In the genomic region with DNA sequence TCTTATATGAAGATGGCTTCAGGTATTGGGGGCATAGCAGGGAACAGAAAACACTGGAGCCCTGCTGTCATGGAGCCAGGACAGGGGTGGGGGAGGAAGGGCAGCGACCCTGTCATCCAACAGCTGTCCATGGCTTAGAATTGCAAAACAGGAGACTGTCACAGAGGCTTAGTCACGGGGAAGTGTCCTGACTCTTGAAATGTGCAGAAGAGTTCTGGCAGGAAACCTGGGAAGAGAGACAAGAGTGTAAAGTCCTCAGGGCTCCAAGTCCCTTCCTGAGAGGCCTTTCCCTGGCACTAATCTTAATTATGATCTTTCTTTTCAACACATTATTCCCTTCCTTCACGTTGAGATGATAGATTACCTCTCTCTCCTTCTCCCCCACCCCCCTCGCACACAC, we compare ENCODE assay signal across 25 mouse cellular contexts. TPM values are rescaled to one million over a fixed set of nuclear protein-coding genes. Genes with fewer than 3 reads are reported as not detected.
DNase-seq lines count a peak whose midpoint lies in the region; ATAC-seq and TF ChIP-seq lines count a peak whose summit lies in the region.
"Had no signal": no experiment of that assay in that cellular context is flagged by ENCODE, and none has a peak within 500 bp of the region (broad histone marks: within the 10 kb centered on the region; RNA-seq: fewer than 3 reads in every experiment).

No protein-coding gene starts in this region.

- H3K27ac ChIP-seq in lung, postnatal 0 days (ENCODE audit: low read length) = no peak overlapping the region
- H3K27ac ChIP-seq: embryonic facial prominence, embryonic 12.5 days; forebrain, embryonic 12.5 days; heart, embryonic 13.5 days; hindbrain, embryonic 15.5 days had no signal

- no peak for ATAC-seq in lung, postnatal 0 days
- ATAC-seq: forebrain, embryonic 16.5 days had no signal

- no peaks in the 10 kb centered on the region for H3K36me3 ChIP-seq in lung, postnatal 0 days (ENCODE audit: insufficient read depth, low read length)
- H3K36me3 ChIP-seq: embryonic facial prominence, embryonic 12.5 days; forebrain, embryonic 12.5 days; heart, embryonic 13.5 days; hindbrain, embryonic 15.5 days had no signal

- no peak overlapping the region for H3K4me3 ChIP-seq in lung, postnatal 0 days (ENCODE audit: low read depth, low read length)
- H3K4me3 ChIP-seq: embryonic facial prominence, embryonic 12.5 days; forebrain, embryonic 12.5 days; heart, embryonic 13.5 days; hindbrain, embryonic 15.5 days had no signal

- H3K27me3 ChIP-seq in lung, postnatal 0 days (replicated peaks; ENCODE audit: insufficient read depth, low read length) = no peaks in the 10 kb centered on the region
- H3K27me3 ChIP-seq: hindbrain, embryonic 15.5 days had no signal

- TF ChIP-seq EP300 in lung, postnatal 0 days (IDR thresholded peaks at IDR 0.05) = no peak

- peak; percentile 17 for DNase-seq in adrenal gland, adult 2 months
- no peak for DNase-seq in adrenal gland, adult 18-20 months (ENCODE audit: low spot score in 2 of 2)
- DNase-seq in kidney, adult 18-20 months = peak; percentile 5
- no peak for DNase-seq in kidney, postnatal 4 days
- peak; percentile 44 for DNase-seq in lung, postnatal 0 days (ENCODE audit: low spot score)
- DNase-seq in lung, postnatal 14 days = no peak
- no peak for DNase-seq in left cerebral cortex, postnatal 14 days (ENCODE audit: low spot score in 2 of 2)
- DNase-seq: adrenal gland, adult 8-10 months; adrenal gland, postnatal 36 days; cerebellum, adult 2 months; cerebellum, postnatal 10 days; gastrocnemius, postnatal 14 days; heart, postnatal 36 days had no signal

- H3K9ac ChIP-seq in lung, postnatal 0 days (replicated peaks; ENCODE audit: low read depth) = no peak overlapping the region
- H3K9ac ChIP-seq: embryonic facial prominence, embryonic 12.5 days; forebrain, embryonic 12.5 days; heart, embryonic 13.5 days; hindbrain, embryonic 15.5 days had no signal

- no peaks in the 10 kb centered on the region for H3K4me1 ChIP-seq in lung, postnatal 0 days (ENCODE audit: insufficient read depth, low read depth, low read length)
- H3K4me1 ChIP-seq: embryonic facial prominence, embryonic 12.5 days had no signal

- no peak overlapping the region for H3K4me2 ChIP-seq in lung, postnatal 0 days (replicated peaks; ENCODE audit: low read depth, low read length)
- H3K4me2 ChIP-seq: embryonic facial prominence, embryonic 12.5 days; forebrain, embryonic 12.5 days; heart, embryonic 13.5 days; hindbrain, embryonic 15.5 days had no signal

- TF ChIP-seq CTCF in lung, postnatal 0 days (IDR thresholded peaks at IDR 0.05) = no peak

- H3K9me3 ChIP-seq in lung, postnatal 0 days (ENCODE audit: low read length) = no peaks in the 10 kb centered on the region
- H3K9me3 ChIP-seq: embryonic facial prominence, embryonic 12.5 days; forebrain, embryonic 12.5 days; heart, embryonic 13.5 days; hindbrain, embryonic 15.5 days had no signal

- intact Hi-C loops in left cerebral cortex, postnatal 14 days (cut with DNase I) = loop anchor here (10.0 kb wide), 1 partner anchor 285 kb away; a partner anchor contains a TSS

- WGBS in lung, postnatal 0 days = 17% methylated on average over 4 of the region's 4 CpGs

RNA-seq across cellular contexts. Expression of a gene that starts 5.4 kb away (rescaled TPM):
- 1 to 10 TPM; 2.5 to 3.3 TPM for total RNA-seq in adrenal gland, adult 2 months (2021)
- polyA plus RNA-seq in adrenal gland, adult 2 months (2012; rRNA removed) = 2.4 and 3.6 TPM in 2 replicates
- total RNA-seq in adrenal gland, adult 18-20 months (2021) = 1 to 10 TPM; 2.3 to 2.4 TPM
- polyA plus RNA-seq in lung, postnatal 0 days (2015; fragmentation: Nextera tagmentation; extraction: Ambion mirVana) = 9.4 and 10.2 TPM in 2 replicates
- 10 to 100 TPM; 38.2 to 43.7 TPM for total RNA-seq in left cerebral cortex, postnatal 14 days (2021)
- total RNA-seq: MEL had no signal

RNA-seq across cellular contexts. Expression of a gene that starts 16.6 kb away (rescaled TPM):
- total RNA-seq in adrenal gland, adult 2 months (2021) = not detected
- polyA plus RNA-seq in adrenal gland, adult 2 months (2012; rRNA removed) = not detected in 2 replicates
- not detected for total RNA-seq in adrenal gland, adult 18-20 months (2021)
- polyA plus RNA-seq in lung, postnatal 0 days (2015; fragmentation: Nextera tagmentation; extraction: Ambion mirVana) = not detected in 2 replicates
- total RNA-seq in left cerebral cortex, postnatal 14 days (2021) = not detected
- total RNA-seq: adrenal gland, adult 8-10 months; adrenal gland, postnatal 36 days; gastrocnemius, adult 18-20 months; gastrocnemius, postnatal 14 days; heart, adult 8-10 months; heart, postnatal 36 days; MEL had no signal
- polyA plus RNA-seq: C2C12; cerebellum, adult 2 months; embryonic facial prominence, embryonic 12.5 days; forebrain, embryonic 12.5 days; gonadal fat pad, adult 2 months; heart, embryonic 13.5 days; heart, postnatal 0 days; hindbrain, embryonic 11.5 days had no signal

Comparison
In these comparisons a context has a peak if more than half of its experiments do, and no peak if none do; other contexts are left out.
1. DNase-seq: peak in adrenal gland, adult 2 months (single experiment), kidney, adult 18-20 months (single experiment) and lung, postnatal 0 days (single experiment); none in adrenal gland, adult 18-20 months (0 of 2), kidney, postnatal 4 days (0 of 2), lung, postnatal 14 days (single experiment) and left cerebral cortex, postnatal 14 days (0 of 2).
2. RNA of a gene that starts 5.4 kb away (total RNA-seq): 38.2 to 43.7 TPM in left cerebral cortex, postnatal 14 days; 2.5 to 3.3 TPM in adrenal gland, adult 2 months and 2.3 to 2.4 TPM in adrenal gland, adult 18-20 months; every median in the first group is over 4 times any median in the second.